Mouse (Mus musculus) testis, adult 2 months (tissue): ENCODE measurements around the gene Cfap157.

ENCODE experiments used
- CTCF ChIP-seq: fragments of 200-500 bp; IDR thresholded peaks from 2 replicates; pipeline ENCODE4 v1.5.1; 2012; ENCODE audit warnings: low read depth, mild to moderate bottlenecking, inconsistent platforms, low read length, moderate library complexity; ENCODE audit not compliant: control insufficient read depth, insufficient read depth, insufficient replicate concordance
- POLR2A ChIP-seq: fragments of 200-500 bp; IDR thresholded peaks from 2 replicates; pipeline ENCODE4 v1.6.1; 2012; ENCODE audit warnings: low read depth, mild to moderate bottlenecking, inconsistent platforms, low read length, moderate library complexity; ENCODE audit not compliant: control insufficient read depth

- TF ChIP-seq CTCF: no peak
- TF ChIP-seq POLR2A: no peak
Observed at GRCm38 (mm10) chr2:32763353-32763752, 20.9 kb downstream of the Cfap157 start.
